Mouse (Mus musculus) heart, adult 10 weeks (tissue): Measurements from ENCODE around the gene Gm17364. TPM values are rescaled to one million over a fixed set of nuclear protein-coding genes. Genes with fewer than 3 reads are reported as not detected.

Experiments
- polyA plus RNA-seq: library from polyadenylated mRNA; stranded (reverse); fragments of 350-450 nt; fragmentation: Illumina TruSeq; extraction: RNeasy Lipid Tissue Mini Kit (QIAGEN cat#74804); gene quantifications from one replicate; pipeline ENCODE4 v1.2.3, GENCODE M21; 2014; ENCODE audit warnings: low read depth, low replicate concordance

Gm17364 gene
- not detected for polyA plus RNA-seq

DNA sequence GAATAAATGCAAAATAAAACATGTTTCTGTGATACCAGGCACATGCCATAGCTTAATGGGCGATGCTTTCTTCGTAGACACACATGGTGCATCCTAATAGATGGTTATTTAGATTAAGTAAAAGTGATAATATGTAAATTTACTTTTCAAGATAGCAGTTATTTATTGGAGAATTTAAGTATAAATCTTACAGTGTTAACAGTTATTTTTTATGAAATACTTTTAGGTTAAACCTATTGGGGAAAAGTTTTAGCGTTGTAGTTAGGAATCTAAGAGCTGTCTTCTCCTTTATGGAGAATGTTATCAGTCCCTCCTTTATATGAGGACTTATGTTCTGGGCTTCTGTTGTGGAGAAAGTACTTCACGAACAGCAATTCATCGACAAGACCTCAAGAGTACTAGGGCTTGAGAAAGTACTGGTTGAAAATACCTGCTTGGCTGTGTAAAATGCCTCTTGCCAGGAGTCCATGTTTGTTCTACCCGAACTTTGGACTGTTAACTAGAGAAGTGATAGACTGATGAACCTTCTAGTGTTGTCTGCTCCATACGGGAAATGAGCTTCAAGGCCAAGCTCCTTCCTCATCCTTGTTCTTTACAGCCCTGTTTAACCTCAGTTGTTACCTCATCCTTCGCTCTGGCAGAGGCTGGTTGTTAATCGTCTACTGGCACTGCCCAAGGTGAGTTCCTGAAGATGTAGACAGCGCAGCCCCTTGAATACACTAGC is at the start of gene Gm17364:
Gene Gm17364 (minus strand): TSS at position 51 of the 724 bp plus-strand sequence.

DNA sequence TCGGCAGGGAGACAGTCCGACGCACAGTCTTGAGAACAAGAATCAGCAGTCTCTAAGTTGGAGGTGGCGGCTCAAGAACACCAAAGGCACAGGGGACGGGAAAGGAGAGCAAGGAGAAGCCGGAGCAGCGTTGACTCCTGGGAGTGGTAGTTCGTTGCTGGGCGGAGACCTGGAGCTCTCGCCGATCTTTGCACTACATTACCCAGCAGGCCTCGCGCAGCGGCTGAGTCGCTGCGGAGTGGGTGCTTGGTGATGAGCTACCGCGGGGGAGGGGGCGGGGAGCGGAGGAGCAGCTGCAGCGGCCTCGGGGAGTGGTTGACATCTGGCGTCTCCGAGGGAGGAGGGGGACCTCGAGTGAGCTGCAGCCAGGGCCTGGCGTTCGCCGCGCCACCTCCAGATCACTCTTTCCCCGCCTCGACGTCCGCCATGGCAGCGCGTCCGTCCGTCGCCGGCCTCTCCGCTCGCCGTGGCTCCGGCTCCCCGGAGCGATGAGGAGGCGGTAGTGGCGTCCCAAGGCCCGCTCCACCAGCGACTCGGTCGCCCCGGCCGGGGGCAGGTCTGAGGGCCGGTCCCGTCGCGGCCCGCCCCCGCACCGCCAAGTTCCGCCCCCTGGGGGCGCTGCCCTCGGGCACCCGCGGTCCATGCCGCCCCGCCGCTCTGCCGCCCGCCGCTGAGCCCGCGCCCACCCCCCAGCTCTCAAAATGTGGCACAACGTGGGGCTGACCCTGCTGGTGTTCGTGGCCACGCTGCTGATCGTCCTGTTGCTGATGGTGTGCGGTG is 24.0 kb downstream of the Gm17364 start, which contains the start of gene Smim13:
Gene Smim13 (plus strand): TSS at position 307 of the 780 bp plus-strand sequence.

Other genes with a start within 250 kb of the Gm17364 start
- not detected for gene Mak, start 194.3 kb downstream of the Gm17364 start, polyA plus RNA-seq
- not detected for gene Gcm2, start 162.9 kb downstream of the Gm17364 start, polyA plus RNA-seq
- gene Sycp2l, start 159.7 kb downstream of the Gm17364 start, polyA plus RNA-seq, result not detected
- gene Elovl2, start 53.6 kb downstream of the Gm17364 start, polyA plus RNA-seq, result 0.16 TPM
- gene Smim13, start 24.1 kb downstream of the Gm17364 start, polyA plus RNA-seq, result 21.0 TPM
- gene Nedd9, start 213.4 kb upstream of the Gm17364 start, polyA plus RNA-seq, result 16.7 TPM